Mouse (Mus musculus) heart, embryonic 10.5 days (tissue): ENCODE data around the gene Tmem132b. TPM values are rescaled to one million over a fixed set of nuclear protein-coding genes. Genes with fewer than 3 reads are reported as not detected.
"Not testable (repeated sequence)": the region's sequence is repeated elsewhere in the genome, so short reads cannot be mapped to it uniquely, and the experiment has no call there.

Experiments used
- DNase-seq: peaks from one replicate; pipeline ENCODE4 v3.0.0-alpha.2; 2017; ENCODE audit warnings: low spot score
- H3K27ac ChIP-seq: fragments of 300-500 bp; sonication (generic); 2 replicates; pipeline ENCODE4 v1.5.1; 2016; ENCODE audit warnings: mild to moderate bottlenecking
- H3K27me3 ChIP-seq: fragments of 300-500 bp; sonication (generic); 2 replicates; pipeline ENCODE4 v1.6.1; 2016; ENCODE audit warnings: mild to moderate bottlenecking; ENCODE audit not compliant: poor library complexity, insufficient read depth, severe bottlenecking
- H3K36me3 ChIP-seq: fragments of 300-500 bp; sonication (generic); 2 replicates; pipeline ENCODE4 v1.6.1; 2016; ENCODE audit warnings: mild to moderate bottlenecking, moderate library complexity
- H3K4me1 ChIP-seq: fragments of 300-500 bp; sonication (generic); 2 replicates; pipeline ENCODE4 v1.6.1; 2016; ENCODE audit warnings: mild to moderate bottlenecking
- H3K4me3 ChIP-seq: fragments of 300-500 bp; sonication (generic); 2 replicates; pipeline ENCODE4 v1.5.1; 2016; ENCODE audit warnings: mild to moderate bottlenecking, moderate library complexity
- H3K9me3 ChIP-seq: fragments of 300-500 bp; sonication (generic); 2 replicates; pipeline ENCODE4 v1.6.1; 2016; ENCODE audit warnings: mild to moderate bottlenecking, moderate library complexity
- WGBS: fragments of 180-500 bp; shearing (Covaris S2); methylation state at CpG from one replicate; pipeline ENCODE4 v1.1.7; 2016; 5-methylcytosine and 5-hydroxymethylcytosine counted together
- polyA plus RNA-seq: library from polyadenylated mRNA; unstranded; fragments of >200 nt; fragmentation: Nextera tagmentation; extraction: Ambion mirVana; gene quantifications from 2 replicates; pipeline ENCODE4 v1.2.1, GENCODE M21; 2016

Tmem132b gene
- 0.04 TPM in 1 of 2 replicates, not detected in the other for polyA plus RNA-seq

GRCm38 (mm10) chr5:125531634-125532033, at the start of gene Tmem132b:
Tmem132b (plus strand) TSS chr5:125531774.
- Histone ChIP-seq H3K36me3 (no peaks in the 10 kb centered on the region), H3K27me3 (peaks cover 93% of the 10 kb centered on the region), H3K9me3 (peaks cover under 1% of the 10 kb centered on the region; the same call in 1 of the 2 replicates), H3K4me3 (peak within 1 kb of the TSS; percentile 64), H3K27ac (peak within 1 kb of the TSS; percentile 4; the same call in 1 of the 2 replicates), H3K4me1 (peaks cover 28% of the 10 kb centered on the region)
- no peak for DNase-seq
- WGBS = 0% methylated on average over 25 of the region's 25 CpGs

GRCm38 (mm10) chr5:125482474-125482873, 49.1 kb upstream of the Tmem132b start:
- no peak overlapping the region for H3K27ac ChIP-seq
- 0 out of 2 replicates have a peak, but pooled peaks cover 7% of the 10 kb centered on the region for H3K4me1 ChIP-seq
- no peaks in the 10 kb centered on the region for H3K27me3 ChIP-seq
- 85% methylated on average over 7 of the region's 7 CpGs for WGBS
- no peaks in the 10 kb centered on the region for H3K9me3 ChIP-seq
- H3K4me3 ChIP-seq = no peak overlapping the region
- peaks cover 31% of the 10 kb centered on the region for H3K36me3 ChIP-seq
- DNase-seq = no peak

- DNase-seq = no peak
- no peaks in the 10 kb centered on the region for H3K9me3 ChIP-seq
- WGBS = 73% methylated on average over 6 of the region's 6 CpGs
- H3K4me3 ChIP-seq = no peak overlapping the region
- no peak overlapping the region for H3K27ac ChIP-seq
- H3K27me3 ChIP-seq = no peaks in the 10 kb centered on the region
- no peaks in the 10 kb centered on the region for H3K4me1 ChIP-seq
- peaks cover 34% of the 10 kb centered on the region for H3K36me3 ChIP-seq
Measured at GRCm38 (mm10) chr5:125483712-125484611, 47.6 kb upstream of the Tmem132b start.

GRCm38 (mm10) chr5:125485031-125485778, 46.4 kb upstream of the Tmem132b start:
- H3K4me1 ChIP-seq = no peaks in the 10 kb centered on the region
- H3K27ac ChIP-seq = no peak overlapping the region
- 84% methylated on average over 4 of the region's 4 CpGs for WGBS
- no peak overlapping the region for H3K4me3 ChIP-seq
- H3K36me3 ChIP-seq = peaks cover 42% of the 10 kb centered on the region
- no peaks in the 10 kb centered on the region for H3K27me3 ChIP-seq
- DNase-seq = no peak
- H3K9me3 ChIP-seq = no peaks in the 10 kb centered on the region

GRCm38 (mm10) chr5:125486088-125486487, 45.5 kb upstream of the Tmem132b start:
- DNase-seq = no peak
- Histone ChIP-seq H3K9me3 (no peaks in the 10 kb centered on the region), H3K4me3 (no peak overlapping the region), H3K27me3 (no peaks in the 10 kb centered on the region), H3K4me1 (no peaks in the 10 kb centered on the region), H3K36me3 (peaks cover 50% of the 10 kb centered on the region), H3K27ac (no peak overlapping the region)
- WGBS = 61% methylated on average over 1 of the region's 1 CpGs

DNA sequence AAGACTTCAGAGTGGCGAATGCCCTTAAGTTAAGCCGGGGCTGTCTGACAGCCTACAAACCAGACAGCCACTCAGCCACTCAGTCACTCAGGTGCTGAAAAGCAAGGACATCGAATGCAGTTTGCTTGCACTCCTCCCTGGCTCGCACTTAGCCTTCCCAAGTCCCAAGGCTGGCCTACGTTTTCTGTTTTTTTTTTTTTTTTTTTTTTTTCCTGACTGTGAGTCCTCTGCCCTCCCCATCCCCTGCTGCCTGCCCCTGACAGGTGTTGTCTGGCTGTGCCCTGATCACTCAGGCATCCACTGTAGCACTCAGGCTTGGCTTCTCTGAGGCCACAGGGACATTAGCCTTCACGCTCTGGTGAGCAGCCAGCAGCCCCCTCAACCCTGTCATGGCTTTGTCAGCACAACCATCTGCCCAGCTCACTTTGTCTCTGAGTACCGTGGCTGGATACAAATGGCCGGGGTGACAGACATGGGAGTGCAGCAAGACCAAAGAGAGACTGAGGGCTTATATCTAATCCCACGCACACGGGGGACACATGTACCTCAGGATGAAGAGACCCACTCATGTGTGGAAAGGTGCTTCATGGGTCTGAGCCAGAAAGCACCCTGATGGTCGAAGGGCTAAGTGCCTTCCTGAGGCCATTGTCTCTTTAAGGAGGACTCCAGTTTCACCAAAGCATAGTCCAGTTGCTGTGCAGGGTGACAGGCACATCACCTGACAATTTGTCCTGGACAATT, 44.0 kb upstream of the Tmem132b start:
- H3K9me3 ChIP-seq = no peaks in the 10 kb centered on the region
- WGBS = 69% methylated on average over 11 of the region's 11 CpGs
- no peaks in the 10 kb centered on the region for H3K27me3 ChIP-seq
- H3K36me3 ChIP-seq = peaks cover 55% of the 10 kb centered on the region
- no peak for DNase-seq
- H3K4me3 ChIP-seq = no peak overlapping the region
- H3K27ac ChIP-seq = no peak overlapping the region
- H3K4me1 ChIP-seq = no peaks in the 10 kb centered on the region

DNA sequence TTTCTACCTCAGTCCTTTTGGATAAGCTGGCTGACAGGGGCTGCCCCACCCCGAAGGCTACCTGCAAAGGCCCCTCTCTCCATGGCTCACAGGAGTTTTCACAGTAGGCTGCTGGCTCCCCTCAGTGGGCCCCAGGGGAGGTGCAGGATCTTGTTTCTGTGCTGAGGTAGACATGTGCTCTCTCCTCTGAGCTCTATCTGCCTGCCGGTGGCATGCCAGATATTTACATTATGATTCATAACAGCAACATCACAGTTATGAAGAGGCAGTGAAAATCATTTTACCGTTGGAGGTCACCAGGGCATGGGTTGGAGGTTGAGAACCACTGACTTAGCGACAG, 43.5 kb upstream of the Tmem132b start:
- no peaks in the 10 kb centered on the region for H3K9me3 ChIP-seq
- H3K4me1 ChIP-seq = no peaks in the 10 kb centered on the region
- no peaks in the 10 kb centered on the region for H3K27me3 ChIP-seq
- no peak for DNase-seq
- H3K4me3 ChIP-seq = no peak overlapping the region
- WGBS = 68% methylated on average over 4 of the region's 4 CpGs
- peaks cover 55% of the 10 kb centered on the region for H3K36me3 ChIP-seq
- H3K27ac ChIP-seq = no peak overlapping the region

DNA sequence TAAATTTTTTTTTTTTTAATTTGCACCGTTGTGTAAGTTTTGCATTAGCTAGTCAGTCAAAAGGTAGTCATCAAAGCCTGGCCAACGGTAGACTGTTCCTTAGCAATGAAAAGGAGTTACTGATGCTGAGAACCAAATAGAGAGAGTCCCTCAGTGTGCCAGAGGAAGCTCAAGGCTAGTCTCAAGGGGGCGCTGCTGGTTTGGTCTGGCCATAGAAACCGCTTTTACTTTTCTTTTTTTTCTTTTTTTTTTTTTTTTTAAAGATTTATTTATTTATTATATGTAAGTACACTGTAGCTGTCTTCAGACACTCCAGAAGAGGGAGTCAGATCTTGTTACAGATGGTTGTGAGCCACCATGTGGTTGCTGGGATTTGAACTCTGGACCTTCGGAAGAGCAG, 42.6 kb upstream of the Tmem132b start:
- 91% methylated on average over 5 of the region's 5 CpGs for WGBS
- H3K4me3 ChIP-seq, H3K9me3 ChIP-seq, H3K27me3 ChIP-seq, DNase-seq, H3K27ac ChIP-seq, H3K4me1 ChIP-seq: not testable (repeated sequence)
- H3K36me3 ChIP-seq = peaks cover 48% of the 10 kb centered on the region

DNA sequence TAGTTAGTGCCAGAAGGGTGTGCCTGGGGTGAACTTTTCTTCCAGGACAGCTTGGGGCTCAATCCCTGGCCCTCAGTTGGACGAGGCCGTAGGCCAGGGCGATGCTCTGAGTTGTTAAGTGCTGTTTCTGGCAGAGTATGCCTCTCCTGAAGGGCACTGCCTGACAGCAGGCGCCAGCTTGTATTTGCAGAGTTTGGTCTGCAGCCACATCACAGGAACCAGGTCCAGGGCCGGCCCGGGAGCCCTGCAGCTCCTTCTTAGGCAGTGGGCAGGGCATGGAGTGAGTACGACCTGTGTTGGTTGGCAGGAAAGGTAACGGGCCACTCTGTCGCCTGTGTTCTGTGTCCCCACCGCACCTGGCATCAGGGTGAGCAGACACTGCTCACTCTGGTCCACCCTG, 40.5 kb upstream of the Tmem132b start:
- Histone ChIP-seq H3K27ac (no peak overlapping the region), H3K36me3 (peaks cover 52% of the 10 kb centered on the region), H3K4me3 (no peak overlapping the region), H3K9me3 (no peaks in the 10 kb centered on the region), H3K27me3 (no peaks in the 10 kb centered on the region), H3K4me1 (no peaks in the 10 kb centered on the region)
- DNase-seq = no peak
- WGBS = 86% methylated on average over 10 of the region's 10 CpGs

DNA sequence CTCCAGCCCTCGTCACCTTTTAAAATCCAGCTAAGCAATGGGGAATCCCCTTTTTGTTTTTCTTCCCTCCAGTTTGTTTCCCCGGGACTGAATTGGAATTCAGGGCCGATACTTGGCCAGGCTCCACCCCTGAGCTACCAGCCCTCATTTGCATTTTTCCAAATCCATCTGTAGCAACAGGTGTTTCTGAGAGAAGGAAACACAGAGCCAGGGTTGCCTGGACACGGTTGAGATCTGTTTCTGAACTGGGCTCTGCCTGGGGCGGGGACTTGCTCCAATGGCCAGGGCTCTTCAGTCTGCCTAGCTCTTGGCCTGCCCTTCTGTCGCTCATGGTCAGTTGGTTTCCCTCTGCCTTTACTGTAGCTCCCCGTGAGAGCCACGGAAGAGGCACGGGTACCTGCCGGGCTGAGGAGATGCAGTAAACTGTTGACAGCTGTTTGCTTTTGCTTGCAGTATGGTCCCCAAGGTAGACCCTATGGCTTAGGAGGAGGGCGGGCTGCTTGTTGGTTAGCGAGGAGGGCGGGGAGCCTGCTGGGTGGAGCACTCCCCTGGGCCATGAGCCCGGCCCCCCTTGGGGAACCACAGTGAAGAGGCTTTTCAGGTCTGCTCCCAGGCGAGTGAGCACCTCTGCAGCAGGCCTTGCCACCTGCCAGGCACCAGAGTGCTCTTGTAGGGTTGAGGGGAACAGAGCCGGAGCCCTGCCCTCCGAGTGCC, 39.0 kb upstream of the Tmem132b start:
- no peak overlapping the region for H3K4me3 ChIP-seq
- H3K27me3 ChIP-seq = no peaks in the 10 kb centered on the region
- H3K9me3 ChIP-seq = no peaks in the 10 kb centered on the region
- H3K4me1 ChIP-seq = no peaks in the 10 kb centered on the region
- no peak for DNase-seq
- H3K27ac ChIP-seq = no peak overlapping the region
- H3K36me3 ChIP-seq = peaks cover 47% of the 10 kb centered on the region
- 61% methylated on average over 17 of the region's 17 CpGs for WGBS

DNA sequence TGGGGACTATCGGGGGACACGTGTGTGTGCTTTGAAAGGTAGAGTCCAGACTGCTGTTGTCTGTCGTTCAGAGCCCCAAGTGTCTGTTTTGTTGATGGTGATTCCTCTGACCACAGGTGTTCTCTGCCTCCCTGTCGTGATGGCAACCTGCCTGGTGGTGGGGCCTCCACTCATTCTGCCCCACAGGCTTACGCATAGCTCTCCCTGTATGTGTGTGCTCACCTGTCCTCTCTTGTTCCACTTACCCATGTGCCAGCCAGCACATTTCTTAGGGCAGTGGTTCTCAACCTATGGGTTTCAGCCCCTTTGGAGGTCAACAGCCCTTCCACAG, 38.5 kb upstream of the Tmem132b start:
- 76% methylated on average over 5 of the region's 5 CpGs for WGBS
- no peak for DNase-seq
- Histone ChIP-seq H3K9me3 (no peaks in the 10 kb centered on the region), H3K4me1 (no peaks in the 10 kb centered on the region), H3K27ac (no peak overlapping the region), H3K4me3 (no peak overlapping the region), H3K27me3 (no peaks in the 10 kb centered on the region), H3K36me3 (peaks cover 43% of the 10 kb centered on the region)

GRCm38 (mm10) chr5:125495655-125496054, 35.9 kb upstream of the Tmem132b start:
- Histone ChIP-seq H3K4me1 (no peaks in the 10 kb centered on the region), H3K36me3 (peaks cover 32% of the 10 kb centered on the region)

More at GRCm38 (mm10) chr5:125495655-125496054, 35.9 kb upstream of the Tmem132b start:
- Histone ChIP-seq H3K9me3 (no peaks in the 10 kb centered on the region), H3K27ac (no peak overlapping the region), H3K4me3 (no peak overlapping the region), H3K27me3 (no peaks in the 10 kb centered on the region)
- WGBS = 86% methylated on average over 10 of the region's 10 CpGs
- DNase-seq = no peak
